Mouse (Mus musculus) T-helper 2 cell (primary cell): ENCODE data around the gene Frmd8.

Source experiments
- in situ Hi-C: fragments of 300-600 bp; cut with MboI, MseI; formaldehyde crosslinking; loops from one replicate; pipeline ENCODE4 v1.15.1; 2025; ENCODE audit warnings: high pct_unique_total_duplicates

The Frmd8 gene

DNA sequence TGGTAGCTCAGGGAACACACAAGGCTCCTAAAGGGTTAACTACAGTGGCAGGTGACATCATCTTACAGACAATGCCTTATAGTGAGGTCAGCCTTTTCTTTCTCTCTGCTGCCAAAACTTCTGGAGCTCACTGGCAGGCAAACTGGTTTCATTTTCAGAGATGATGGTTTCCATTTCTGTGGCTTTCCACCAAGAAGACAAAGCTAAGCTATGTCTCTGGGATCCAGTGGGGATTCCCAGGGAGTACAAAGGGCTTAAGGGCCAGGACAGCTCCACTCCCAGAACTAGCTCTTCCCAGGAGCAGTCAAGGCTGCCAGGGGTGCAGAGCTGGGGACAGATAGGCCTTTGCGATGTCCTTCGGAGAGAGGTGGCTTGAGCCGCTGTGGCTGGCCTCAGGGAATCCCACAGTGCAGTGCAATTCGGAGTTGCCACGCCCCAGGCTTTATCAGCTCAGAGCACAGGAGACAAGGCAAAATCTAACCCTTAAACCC lies 23.5 kb downstream of the Frmd8 start:
- in situ Hi-C loops = loop anchor here (5.0 kb wide), 1 partner anchor 59 kb away; no protein-coding TSS in a partner anchor

- in situ Hi-C loops = loop anchor here (5.0 kb wide), 1 partner anchor 59 kb away; no protein-coding TSS in a partner anchor
Observed at GRCm38 (mm10) chr19:5850860-5851259, 24.2 kb downstream of the Frmd8 start.

DNA sequence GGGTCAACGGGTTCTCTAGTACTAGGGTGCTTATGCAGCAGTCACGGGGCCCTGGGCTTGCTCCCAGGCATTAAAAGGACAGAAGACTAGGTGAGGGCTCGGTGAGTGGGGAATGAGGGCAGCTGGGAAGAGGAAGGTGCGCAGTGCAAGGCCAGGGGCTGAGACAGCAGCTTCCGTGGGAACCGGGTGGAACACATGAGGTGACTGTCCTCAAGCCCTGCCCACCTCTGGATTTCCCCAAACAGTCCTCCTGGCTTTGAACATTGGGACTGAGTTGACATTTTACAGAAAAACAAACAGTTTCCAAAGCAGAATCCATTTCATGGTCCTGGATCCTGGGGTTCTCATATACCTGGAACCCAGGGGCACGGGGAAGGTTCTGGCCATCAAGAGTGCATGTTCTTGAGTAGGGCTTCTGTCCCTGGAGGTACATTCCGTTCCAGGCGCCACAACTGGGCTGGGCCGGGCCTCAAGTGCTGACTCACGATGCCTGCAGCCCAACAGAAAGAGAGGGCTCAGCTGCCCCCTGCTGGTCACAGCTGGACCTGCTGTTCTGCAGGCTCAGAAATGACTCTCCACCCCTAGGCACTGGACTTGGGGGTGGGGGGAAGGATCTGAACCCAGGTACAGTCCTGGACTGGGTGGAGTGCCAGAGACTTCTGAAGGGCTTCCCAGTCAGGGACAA lies 25.1 kb downstream of the Frmd8 start:
- in situ Hi-C loops = loop anchor here (5.0 kb wide), 1 partner anchor 58 kb away; no protein-coding TSS in a partner anchor

GRCm38 (mm10) chr19:5848826-5849672 lies 26.0 kb downstream of the Frmd8 start:
- in situ Hi-C loops = no loop called here

DNA sequence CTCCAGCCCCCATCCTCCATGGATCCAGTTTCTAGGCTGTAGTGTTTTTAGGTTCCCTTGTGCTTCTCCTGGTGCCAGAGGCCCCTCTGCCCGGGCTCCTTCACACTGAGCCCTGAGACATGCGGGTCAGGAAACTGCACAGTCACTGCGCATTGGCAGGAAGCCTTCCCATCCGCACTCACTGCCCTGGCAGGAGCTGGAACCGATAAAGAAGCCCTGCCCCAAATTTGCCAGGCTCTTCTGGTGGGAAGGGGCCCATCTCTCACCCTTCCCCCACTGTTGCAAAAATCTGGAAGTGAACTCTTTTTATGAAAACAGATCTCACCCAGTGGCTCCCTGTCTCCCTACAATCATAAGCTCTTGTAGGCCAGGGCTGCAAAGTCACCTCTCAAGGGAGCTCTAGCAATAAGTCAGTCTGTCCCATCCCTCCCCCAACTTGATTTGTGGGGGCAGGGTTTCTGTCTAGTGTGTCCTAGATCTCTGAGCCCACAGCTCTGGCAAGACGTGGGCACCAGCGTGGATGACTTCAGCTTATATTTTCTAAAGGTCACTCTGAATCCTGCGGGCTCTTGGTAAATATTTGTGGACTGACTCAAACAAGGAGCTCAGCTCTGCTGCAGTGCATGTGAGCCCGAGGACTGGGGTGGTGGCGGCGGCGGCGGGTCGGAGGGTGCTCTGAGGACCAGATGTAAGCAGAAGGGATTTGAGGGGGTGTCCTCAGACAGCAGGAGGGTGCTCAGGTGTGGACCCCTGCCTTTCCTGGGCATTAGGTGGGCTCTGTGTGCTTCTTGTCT lies 26.8 kb downstream of the Frmd8 start:
- in situ Hi-C loops = no loop called here

- in situ Hi-C loops = no loop called here
Observed at GRCm38 (mm10) chr19:5847306-5847796, 27.7 kb downstream of the Frmd8 start.

GRCm38 (mm10) chr19:5846557-5847305 lies 28.3 kb downstream of the Frmd8 start:
- in situ Hi-C loops = no loop called here

GRCm38 (mm10) chr19:5846154-5846553 lies 28.9 kb downstream of the Frmd8 start:
- in situ Hi-C loops = no loop called here

GRCm38 (mm10) chr19:5845319-5846135 lies 29.5 kb downstream of the Frmd8 start:
- in situ Hi-C loops = no loop called here

- in situ Hi-C loops = loop anchor here (5.0 kb wide), 1 partner anchor 32 kb away; the partner anchor contains the start of genes Frmd8 and Slc25a45
Observed at GRCm38 (mm10) chr19:5844831-5845318, 30.2 kb downstream of the Frmd8 start.

GRCm38 (mm10) chr19:5843781-5844691 lies 31.0 kb downstream of the Frmd8 start:
- in situ Hi-C loops = loop anchor here (5.0 kb wide), 1 partner anchor 33 kb away; the partner anchor contains the start of genes Frmd8 and Slc25a45

GRCm38 (mm10) chr19:5842785-5843730 lies 32.0 kb downstream of the Frmd8 start:
- in situ Hi-C loops = loop anchor here (5.0 kb wide), 1 partner anchor 34 kb away; the partner anchor contains the start of genes Frmd8 and Slc25a45

- in situ Hi-C loops = loop anchor here (5.0 kb wide), 1 partner anchor 35 kb away; the partner anchor contains the start of genes Frmd8 and Slc25a45
Observed at GRCm38 (mm10) chr19:5841999-5842784, 32.9 kb downstream of the Frmd8 start.

- in situ Hi-C loops = loop anchor here (5.0 kb wide), 1 partner anchor 36 kb away; the partner anchor contains the start of genes Frmd8 and Slc25a45
Observed at GRCm38 (mm10) chr19:5841389-5841946, 33.6 kb downstream of the Frmd8 start.

GRCm38 (mm10) chr19:5840890-5841388 lies 34.1 kb downstream of the Frmd8 start:
- in situ Hi-C loops = loop anchor here (5.0 kb wide), 1 partner anchor 36 kb away; the partner anchor contains the start of genes Frmd8 and Slc25a45
